Mouse (Mus musculus): Measurements from ENCODE around the gene Phgr1. TPM values are rescaled to one million over a fixed set of nuclear protein-coding genes. Genes with fewer than 3 reads are reported as not detected.

The Phgr1 gene
- polyA plus RNA-seq, 1 experiment from 2014 or later, result 31.4 TPM

GRCm38 (mm10) chr2:118740341-118740740, 32.2 kb upstream of the Phgr1 start:
- ATAC-seq (ENCODE audit: insufficient read depth, low FRiP score, low read depth), result no peak

GRCm38 (mm10) chr2:118741183-118741582, 31.4 kb upstream of the Phgr1 start:
- ATAC-seq (ENCODE audit: insufficient read depth, low FRiP score, low read depth), result no peak
- Histone ChIP-seq H3K4me1 (peaks cover 11% of the 10 kb centered on the region; the same call in 1 of the 2 replicates), H3K9ac (no peak overlapping the region), H3K9me3 (no peaks in the 10 kb centered on the region), H3K36me3 (no peaks in the 10 kb centered on the region), H3K4me3 (replicated peaks) (no peak overlapping the region), H3K4me2 (no peak overlapping the region), H3K27me3 (replicated peaks) (peaks cover 17% of the 10 kb centered on the region; the same call in 1 of the 2 replicates), H3K27ac (no peak overlapping the region)
- 54% methylated on average over 9 of the region's 9 CpGs for WGBS

More at GRCm38 (mm10) chr2:118740341-118740740, 32.2 kb upstream of the Phgr1 start:
- Histone ChIP-seq H3K9ac (no peak overlapping the region), H3K9me3 (no peaks in the 10 kb centered on the region), H3K27ac (no peak overlapping the region), H3K4me2 (no peak overlapping the region), H3K36me3 (no peaks in the 10 kb centered on the region), H3K4me1 (peaks cover 11% of the 10 kb centered on the region; the same call in 1 of the 2 replicates), H3K4me3 (replicated peaks) (no peak overlapping the region), H3K27me3 (replicated peaks) (peaks cover 17% of the 10 kb centered on the region; the same call in 1 of the 2 replicates)
- 58% methylated on average over 3 of the region's 3 CpGs for WGBS

GRCm38 (mm10) chr2:118743261-118743943, 29.2 kb upstream of the Phgr1 start:
- Histone ChIP-seq H3K4me3 (replicated peaks) (no peak overlapping the region), H3K36me3 (no peaks in the 10 kb centered on the region), H3K9ac (no peak overlapping the region), H3K4me2 (no peak overlapping the region), H3K4me1 (peaks cover 22% of the 10 kb centered on the region; the same call in 1 of the 2 replicates), H3K27ac (no peak overlapping the region), H3K27me3 (replicated peaks) (peaks cover 17% of the 10 kb centered on the region; the same call in 1 of the 2 replicates), H3K9me3 (no peaks in the 10 kb centered on the region)
- no peak for ATAC-seq (ENCODE audit: insufficient read depth, low FRiP score, low read depth)
- 26% methylated on average over 8 of the region's 8 CpGs for WGBS

GRCm38 (mm10) chr2:118744621-118745020, 27.9 kb upstream of the Phgr1 start:
- no peak overlapping the region for H3K27ac ChIP-seq
- no peak overlapping the region for H3K9ac ChIP-seq
- H3K4me3 ChIP-seq (replicated peaks), result peak overlapping the region; percentile 91; the same call in 1 of the 2 replicates
- no peaks in the 10 kb centered on the region for H3K36me3 ChIP-seq
- H3K4me2 ChIP-seq, result peak overlapping the region; percentile 96
- H3K9me3 ChIP-seq, result no peaks in the 10 kb centered on the region
- H3K27me3 ChIP-seq (replicated peaks), result peaks cover 17% of the 10 kb centered on the region; the same call in 1 of the 2 replicates
- 15% methylated on average over 7 of the region's 7 CpGs for WGBS
- no peak for ATAC-seq (ENCODE audit: insufficient read depth, low FRiP score, low read depth)
- peaks cover 26% of the 10 kb centered on the region; the same call in 1 of the 2 replicates for H3K4me1 ChIP-seq

- peak within 1 kb of the TSS; percentile 26; the same call in 1 of the 2 replicates for H3K27ac ChIP-seq
- H3K4me3 ChIP-seq (replicated peaks), result peak within 1 kb of the TSS; percentile 91
- peaks cover 26% of the 10 kb centered on the region; the same call in 1 of the 2 replicates for H3K4me1 ChIP-seq
- H3K27me3 ChIP-seq (replicated peaks), result peaks cover 17% of the 10 kb centered on the region; the same call in 1 of the 2 replicates
- peak within 1 kb of the TSS; percentile 86 for H3K9ac ChIP-seq
- H3K9me3 ChIP-seq, result no peaks in the 10 kb centered on the region
- 1% methylated on average over 44 of the region's 57 CpGs for WGBS
- no peaks in the 10 kb centered on the region for H3K36me3 ChIP-seq
- peak; percentile 91 for ATAC-seq (ENCODE audit: insufficient read depth, low FRiP score, low read depth)
- H3K4me2 ChIP-seq, result peak within 1 kb of the TSS; percentile 96
Observed at GRCm38 (mm10) chr2:118745232-118745884, 27.2 kb upstream of the Phgr1 start, which contains the start of gene Inafm2. Gene Inafm2, plus strand, starts transcription at chr2:118745758.

- Histone ChIP-seq H3K9me3 (no peaks in the 10 kb centered on the region), H3K36me3 (no peaks in the 10 kb centered on the region), H3K27me3 (replicated peaks) (peaks cover 17% of the 10 kb centered on the region; the same call in 1 of the 2 replicates), H3K4me3 (replicated peaks) (peak overlapping the region; percentile 91), H3K4me2 (peak overlapping the region; percentile 96), H3K9ac (peak overlapping the region; percentile 86), H3K4me1 (peaks cover 26% of the 10 kb centered on the region; the same call in 1 of the 2 replicates), H3K27ac (peak overlapping the region; percentile 26; the same call in 1 of the 2 replicates)
- ATAC-seq (ENCODE audit: insufficient read depth, low FRiP score, low read depth), result peak; percentile 28
- under 1% methylated on average over 90 of the region's 113 CpGs for WGBS
Observed at GRCm38 (mm10) chr2:118745915-118746901, 26.4 kb upstream of the Phgr1 start.

GRCm38 (mm10) chr2:118747301-118747960, 25.1 kb upstream of the Phgr1 start:
- peak overlapping the region; percentile 96 for H3K4me2 ChIP-seq
- WGBS, result 30% methylated on average over 10 of the region's 10 CpGs
- peak overlapping the region; percentile 91 for H3K4me3 ChIP-seq (replicated peaks)
- H3K9ac ChIP-seq, result no peak overlapping the region
- H3K27ac ChIP-seq, result no peak overlapping the region
- no peaks in the 10 kb centered on the region for H3K36me3 ChIP-seq
- H3K4me1 ChIP-seq, result peaks cover 26% of the 10 kb centered on the region; the same call in 1 of the 2 replicates
- no peak for ATAC-seq (ENCODE audit: insufficient read depth, low FRiP score, low read depth)
- H3K9me3 ChIP-seq, result no peaks in the 10 kb centered on the region
- H3K27me3 ChIP-seq (replicated peaks), result peaks cover 11% of the 10 kb centered on the region; the same call in 1 of the 2 replicates

- Histone ChIP-seq H3K4me3 (replicated peaks) (no peak overlapping the region), H3K27me3 (replicated peaks) (0 out of 2 replicates have a peak, but pooled peaks cover 5% of the 10 kb centered on the region), H3K9ac (no peak overlapping the region), H3K4me2 (peak overlapping the region; percentile 6; the same call in 1 of the 2 replicates), H3K9me3 (no peaks in the 10 kb centered on the region), H3K36me3 (no peaks in the 10 kb centered on the region), H3K27ac (peak overlapping the region; percentile 77), H3K4me1 (peaks cover 24% of the 10 kb centered on the region; the same call in 1 of the 2 replicates)
- peak; percentile 32; the same call in 1 of the 2 replicates for ATAC-seq (ENCODE audit: insufficient read depth, low FRiP score, low read depth)
- WGBS, result 49% methylated on average over 10 of the region's 10 CpGs
Observed at GRCm38 (mm10) chr2:118749341-118749884, 23.2 kb upstream of the Phgr1 start.

GRCm38 (mm10) chr2:118750476-118750875, 22.1 kb upstream of the Phgr1 start:
- Histone ChIP-seq H3K4me3 (replicated peaks) (no peak overlapping the region), H3K27ac (peak overlapping the region; percentile 26; the same call in 1 of the 2 replicates), H3K9ac (no peak overlapping the region), H3K9me3 (no peaks in the 10 kb centered on the region), H3K27me3 (replicated peaks) (no peaks in the 10 kb centered on the region), H3K4me2 (no peak overlapping the region), H3K4me1 (0 out of 2 replicates have a peak, but pooled peaks cover 15% of the 10 kb centered on the region), H3K36me3 (no peaks in the 10 kb centered on the region)
- WGBS, result 79% methylated on average over 8 of the region's 8 CpGs
- no peak for ATAC-seq (ENCODE audit: insufficient read depth, low FRiP score, low read depth)

All from stomach, embryonic 15.5 days (tissue).